Mouse (Mus musculus): Measurements from ENCODE around the gene 6330403K07Rik. TPM values are rescaled to one million over a fixed set of nuclear protein-coding genes. Genes with fewer than 3 reads are reported as not detected.

6330403K07Rik gene
- polyA plus RNA-seq, 1 experiment from 2014 or later: 276 TPM

- WGBS: 95% methylated on average over 7 of the region's 7 CpGs
- Histone ChIP-seq H3K27me3 (ENCODE audit: insufficient read depth, poor library complexity, severe bottlenecking) (no peaks in the 10 kb centered on the region), H3K4me1 (replicated peaks) (peaks cover 14% of the 10 kb centered on the region), H3K36me3 (peaks cover 69% of the 10 kb centered on the region), H3K27ac (no peak overlapping the region), H3K4me3 (no peak overlapping the region), H3K9me3 (no peaks in the 10 kb centered on the region)
- no peak for DNase-seq (ENCODE audit: low spot score)
Observed at GRCm38 (mm10) chr11:71012743-71013142, 20.6 kb downstream of the 6330403K07Rik start.

- 98% methylated on average over 3 of the region's 3 CpGs for WGBS
- Histone ChIP-seq H3K4me3 (no peak overlapping the region), H3K27ac (no peak overlapping the region), H3K36me3 (peaks cover 62% of the 10 kb centered on the region), H3K9me3 (no peaks in the 10 kb centered on the region), H3K4me1 (replicated peaks) (peaks cover 10% of the 10 kb centered on the region), H3K27me3 (ENCODE audit: insufficient read depth, poor library complexity, severe bottlenecking) (no peaks in the 10 kb centered on the region)
- DNase-seq (ENCODE audit: low spot score): no peak
Observed at GRCm38 (mm10) chr11:71008321-71008720, 25.0 kb downstream of the 6330403K07Rik start.

GRCm38 (mm10) chr11:71007831-71008230 lies 25.5 kb downstream of the 6330403K07Rik start:
- 90% methylated on average over 7 of the region's 7 CpGs for WGBS
- Histone ChIP-seq H3K27ac (no peak overlapping the region), H3K4me1 (replicated peaks) (peaks cover 15% of the 10 kb centered on the region), H3K36me3 (peaks cover 57% of the 10 kb centered on the region), H3K27me3 (ENCODE audit: insufficient read depth, poor library complexity, severe bottlenecking) (no peaks in the 10 kb centered on the region), H3K9me3 (no peaks in the 10 kb centered on the region), H3K4me3 (no peak overlapping the region)
- DNase-seq (ENCODE audit: low spot score): no peak

- WGBS: 96% methylated on average over 6 of the region's 6 CpGs
Observed at GRCm38 (mm10) chr11:71007026-71007425, 26.3 kb downstream of the 6330403K07Rik start.

GRCm38 (mm10) chr11:71005046-71005445 lies 28.3 kb downstream of the 6330403K07Rik start:
- WGBS: 64% methylated on average over 5 of the region's 5 CpGs
- Histone ChIP-seq H3K27me3 (ENCODE audit: insufficient read depth, poor library complexity, severe bottlenecking) (no peaks in the 10 kb centered on the region), H3K4me3 (peak overlapping the region; percentile 71), H3K27ac (peak overlapping the region; percentile 86), H3K36me3 (peaks cover 42% of the 10 kb centered on the region), H3K4me1 (replicated peaks) (peaks cover 20% of the 10 kb centered on the region), H3K9me3 (no peaks in the 10 kb centered on the region)
- no peak for DNase-seq (ENCODE audit: low spot score)

More at GRCm38 (mm10) chr11:71007026-71007425, 26.3 kb downstream of the 6330403K07Rik start:
- peaks cover 49% of the 10 kb centered on the region for H3K36me3 ChIP-seq
- DNase-seq (ENCODE audit: low spot score): no peak
- no peaks in the 10 kb centered on the region for H3K9me3 ChIP-seq
- H3K4me3 ChIP-seq: no peak overlapping the region
- no peak overlapping the region for H3K27ac ChIP-seq
- H3K4me1 ChIP-seq (replicated peaks): peaks cover 20% of the 10 kb centered on the region
- no peaks in the 10 kb centered on the region for H3K27me3 ChIP-seq (ENCODE audit: insufficient read depth, poor library complexity, severe bottlenecking)

GRCm38 (mm10) chr11:71004316-71004773 lies 29.0 kb downstream of the 6330403K07Rik start, which contains the start of gene Dhx33:
TSS of gene Dhx33 (minus strand) at chr11:71004437.
- H3K27ac ChIP-seq: peak within 1 kb of the TSS; percentile 86
- H3K4me1 ChIP-seq (replicated peaks): peaks cover 20% of the 10 kb centered on the region
- H3K4me3 ChIP-seq: peak within 1 kb of the TSS; percentile 71
- under 1% methylated on average over 35 of the region's 35 CpGs for WGBS
- peak; percentile 98 for DNase-seq (ENCODE audit: low spot score)
- no peaks in the 10 kb centered on the region for H3K9me3 ChIP-seq
- no peaks in the 10 kb centered on the region for H3K27me3 ChIP-seq (ENCODE audit: insufficient read depth, poor library complexity, severe bottlenecking)
- peaks cover 42% of the 10 kb centered on the region for H3K36me3 ChIP-seq

GRCm38 (mm10) chr11:71003611-71004315 lies 29.6 kb downstream of the 6330403K07Rik start:
- peaks cover 43% of the 10 kb centered on the region for H3K36me3 ChIP-seq
- no peaks in the 10 kb centered on the region for H3K9me3 ChIP-seq
- no peaks in the 10 kb centered on the region for H3K27me3 ChIP-seq (ENCODE audit: insufficient read depth, poor library complexity, severe bottlenecking)
- peaks cover 20% of the 10 kb centered on the region for H3K4me1 ChIP-seq (replicated peaks)
- peak overlapping the region; percentile 71 for H3K4me3 ChIP-seq
- WGBS: under 1% methylated on average over 49 of the region's 49 CpGs
- DNase-seq (ENCODE audit: low spot score): peak; percentile 55
- peak overlapping the region; percentile 86 for H3K27ac ChIP-seq

GRCm38 (mm10) chr11:71001167-71001566 lies 32.1 kb downstream of the 6330403K07Rik start:
- peaks cover 20% of the 10 kb centered on the region for H3K4me1 ChIP-seq (replicated peaks)
- H3K9me3 ChIP-seq: no peaks in the 10 kb centered on the region
- 89% methylated on average over 4 of the region's 4 CpGs for WGBS
- peaks cover 51% of the 10 kb centered on the region for H3K36me3 ChIP-seq
- H3K4me3 ChIP-seq: no peak overlapping the region
- no peaks in the 10 kb centered on the region for H3K27me3 ChIP-seq (ENCODE audit: insufficient read depth, poor library complexity, severe bottlenecking)
- no peak overlapping the region for H3K27ac ChIP-seq
- no peak for DNase-seq (ENCODE audit: low spot score)

GRCm38 (mm10) chr11:70982557-70983228 lies 50.6 kb downstream of the 6330403K07Rik start, which contains the start of gene C1qbp:
TSS of gene C1qbp (minus strand) at chr11:70983026.
- H3K36me3 ChIP-seq: peaks cover 77% of the 10 kb centered on the region
- no peaks in the 10 kb centered on the region for H3K9me3 ChIP-seq
- peak; percentile 91 for DNase-seq (ENCODE audit: low spot score)
- H3K4me1 ChIP-seq (replicated peaks): peaks cover 13% of the 10 kb centered on the region
- 1% methylated on average over 64 of the region's 64 CpGs for WGBS
- peak within 1 kb of the TSS; percentile 88 for H3K27ac ChIP-seq
- H3K4me3 ChIP-seq: peak within 1 kb of the TSS; percentile 75
- H3K27me3 ChIP-seq (ENCODE audit: insufficient read depth, poor library complexity, severe bottlenecking): no peaks in the 10 kb centered on the region

GRCm38 (mm10) chr11:70982030-70982429 lies 51.3 kb downstream of the 6330403K07Rik start:
- 15% methylated on average over 12 of the region's 12 CpGs for WGBS
- peak overlapping the region; percentile 75 for H3K4me3 ChIP-seq
- H3K36me3 ChIP-seq: peaks cover 77% of the 10 kb centered on the region
- no peaks in the 10 kb centered on the region for H3K27me3 ChIP-seq (ENCODE audit: insufficient read depth, poor library complexity, severe bottlenecking)
- peak overlapping the region; percentile 88 for H3K27ac ChIP-seq
- no peak for DNase-seq (ENCODE audit: low spot score)
- H3K4me1 ChIP-seq (replicated peaks): peaks cover 13% of the 10 kb centered on the region
- no peaks in the 10 kb centered on the region for H3K9me3 ChIP-seq

Other genes with a start within 250 kb of the 6330403K07Rik start
- gene Scimp, start 220.9 kb downstream of the 6330403K07Rik start, polyA plus RNA-seq (2016; fragmentation: Nextera tagmentation; extraction: Ambion mirVana): not detected in 2 replicates
- gene Rabep1, start 188.7 kb downstream of the 6330403K07Rik start, polyA plus RNA-seq (2016; fragmentation: Nextera tagmentation; extraction: Ambion mirVana): 32.5 and 41.7 TPM in 2 replicates
- gene Nup88, start 63.5 kb downstream of the 6330403K07Rik start, polyA plus RNA-seq (2016; fragmentation: Nextera tagmentation; extraction: Ambion mirVana): 132 and 148 TPM in 2 replicates
- 90.0 and 92.8 TPM in 2 replicates for gene Rpain, start 63.3 kb downstream of the 6330403K07Rik start, polyA plus RNA-seq (2016; fragmentation: Nextera tagmentation; extraction: Ambion mirVana)
- 273 and 311 TPM in 2 replicates for gene C1qbp, start 50.5 kb downstream of the 6330403K07Rik start, polyA plus RNA-seq (2016; fragmentation: Nextera tagmentation; extraction: Ambion mirVana)
- 18.8 and 21.7 TPM in 2 replicates for gene Dhx33, start 29.1 kb downstream of the 6330403K07Rik start, polyA plus RNA-seq (2016; fragmentation: Nextera tagmentation; extraction: Ambion mirVana)
- gene Mis12, start 13.9 kb downstream of the 6330403K07Rik start, polyA plus RNA-seq (2016; fragmentation: Nextera tagmentation; extraction: Ambion mirVana): 50.8 and 62.6 TPM in 2 replicates
- gene Derl2, start 13.7 kb downstream of the 6330403K07Rik start, polyA plus RNA-seq (2016; fragmentation: Nextera tagmentation; extraction: Ambion mirVana): 33.0 and 33.5 TPM in 2 replicates
- 0.04 and 0.10 TPM in 2 replicates for gene Nlrp1a, start 111.2 kb upstream of the 6330403K07Rik start, polyA plus RNA-seq (2016; fragmentation: Nextera tagmentation; extraction: Ambion mirVana)
- not detected in 2 replicates for gene Nlrp1b, start 197.2 kb upstream of the 6330403K07Rik start, polyA plus RNA-seq (2016; fragmentation: Nextera tagmentation; extraction: Ambion mirVana)